Mouse (Mus musculus): ENCODE data around the gene Hist1h2bh. TPM values are rescaled to one million over a fixed set of nuclear protein-coding genes. Genes with fewer than 3 reads are reported as not detected.
A peak's percentile ranks its signal among the peaks of the same experiment; 100 is the strongest.

The Hist1h2bh gene
- polyA plus RNA-seq, 1 experiment from 2014 or later, result 0.82 TPM

GRCm38 (mm10) chr13:23519416-23519815 lies 23.8 kb downstream of the Hist1h2bh start:
- Histone ChIP-seq H3K4me2 (ENCODE audit: low read depth) (peak overlapping the region; percentile 51), H3K9ac (ENCODE audit: low read length) (no peak overlapping the region), H3K27me3 (ENCODE audit: control insufficient read depth, insufficient read depth, low read length) (no peaks in the 10 kb centered on the region), H3K27ac (ENCODE audit: low read depth, low read length) (no peak overlapping the region), H3K4me3 (ENCODE audit: low read depth, low read length) (peak overlapping the region; percentile 45), H3K9me3 (ENCODE audit: control insufficient read depth, low read length) (no peaks in the 10 kb centered on the region), H3K4me1 (ENCODE audit: control insufficient read depth, insufficient read depth, low read length) (no peaks in the 10 kb centered on the region), H3K36me3 (ENCODE audit: control insufficient read depth, insufficient read depth, low read length) (no peaks in the 10 kb centered on the region)
- ATAC-seq (ENCODE audit: insufficient read depth, low FRiP score, low TSS enrichment), result peak; percentile 54; the same call in 1 of the 2 replicates
- peak; percentile 80 for DNase-seq (ENCODE audit: low spot score)
- WGBS, result 2% methylated on average over 10 of the region's 10 CpGs

- Histone ChIP-seq H3K4me2 (ENCODE audit: low read depth) (peak overlapping the region; percentile 51), H3K4me3 (ENCODE audit: low read depth, low read length) (peak overlapping the region; percentile 45), H3K36me3 (ENCODE audit: control insufficient read depth, insufficient read depth, low read length) (no peaks in the 10 kb centered on the region), H3K27ac (ENCODE audit: low read depth, low read length) (no peak overlapping the region), H3K27me3 (ENCODE audit: control insufficient read depth, insufficient read depth, low read length) (no peaks in the 10 kb centered on the region), H3K4me1 (ENCODE audit: control insufficient read depth, insufficient read depth, low read length) (no peaks in the 10 kb centered on the region), H3K9ac (ENCODE audit: low read length) (no peak overlapping the region), H3K9me3 (ENCODE audit: control insufficient read depth, low read length) (no peaks in the 10 kb centered on the region)
- WGBS, result under 1% methylated on average over 6 of the region's 6 CpGs
- ATAC-seq (ENCODE audit: insufficient read depth, low FRiP score, low TSS enrichment), result peak; percentile 45; the same call in 1 of the 2 replicates
- DNase-seq (ENCODE audit: low spot score), result peak; percentile 80
Observed at GRCm38 (mm10) chr13:23518885-23519284, 24.3 kb downstream of the Hist1h2bh start.

GRCm38 (mm10) chr13:23518295-23518603 lies 24.9 kb downstream of the Hist1h2bh start:
- Histone ChIP-seq H3K27ac (ENCODE audit: low read depth, low read length) (no peak overlapping the region), H3K9me3 (ENCODE audit: control insufficient read depth, low read length) (no peaks in the 10 kb centered on the region), H3K4me3 (ENCODE audit: low read depth, low read length) (peak overlapping the region; percentile 45), H3K27me3 (ENCODE audit: control insufficient read depth, insufficient read depth, low read length) (no peaks in the 10 kb centered on the region), H3K36me3 (ENCODE audit: control insufficient read depth, insufficient read depth, low read length) (no peaks in the 10 kb centered on the region), H3K4me1 (ENCODE audit: control insufficient read depth, insufficient read depth, low read length) (no peaks in the 10 kb centered on the region), H3K4me2 (ENCODE audit: low read depth) (peak overlapping the region; percentile 84), H3K9ac (ENCODE audit: low read length) (no peak overlapping the region)
- ATAC-seq (ENCODE audit: insufficient read depth, low FRiP score, low TSS enrichment) (no peak), DNase-seq (ENCODE audit: low spot score) (no peak)
- WGBS, result 1% methylated on average over 6 of the region's 6 CpGs

- peak overlapping the region; percentile 45 for H3K4me3 ChIP-seq (ENCODE audit: low read depth, low read length)
- H3K4me2 ChIP-seq (ENCODE audit: low read depth), result peak overlapping the region; percentile 84
- no peak overlapping the region for H3K9ac ChIP-seq (ENCODE audit: low read length)
- peak; percentile 88 for DNase-seq (ENCODE audit: low spot score)
- H3K9me3 ChIP-seq (ENCODE audit: control insufficient read depth, low read length), result no peaks in the 10 kb centered on the region
- H3K27me3 ChIP-seq (ENCODE audit: control insufficient read depth, insufficient read depth, low read length), result no peaks in the 10 kb centered on the region
- H3K36me3 ChIP-seq (ENCODE audit: control insufficient read depth, insufficient read depth, low read length), result no peaks in the 10 kb centered on the region
- no peaks in the 10 kb centered on the region for H3K4me1 ChIP-seq (ENCODE audit: control insufficient read depth, insufficient read depth, low read length)
- peak; percentile 81 for ATAC-seq (ENCODE audit: insufficient read depth, low FRiP score, low TSS enrichment)
- under 1% methylated on average over 27 of the region's 27 CpGs for WGBS
- H3K27ac ChIP-seq (ENCODE audit: low read depth, low read length), result no peak overlapping the region
Observed at GRCm38 (mm10) chr13:23517603-23518294, 25.4 kb downstream of the Hist1h2bh start.

- ATAC-seq (ENCODE audit: insufficient read depth, low FRiP score, low TSS enrichment) (peak; percentile 67), DNase-seq (ENCODE audit: low spot score) (peak; percentile 76)
- peak overlapping the region; percentile 84 for H3K4me2 ChIP-seq (ENCODE audit: low read depth)
- H3K9me3 ChIP-seq (ENCODE audit: control insufficient read depth, low read length), result no peaks in the 10 kb centered on the region
- WGBS, result under 1% methylated on average over 19 of the region's 19 CpGs
- no peaks in the 10 kb centered on the region for H3K27me3 ChIP-seq (ENCODE audit: control insufficient read depth, insufficient read depth, low read length)
- no peak overlapping the region for H3K27ac ChIP-seq (ENCODE audit: low read depth, low read length)
- peak overlapping the region; percentile 3; the same call in 1 of the 2 replicates for H3K9ac ChIP-seq (ENCODE audit: low read length)
- H3K4me3 ChIP-seq (ENCODE audit: low read depth, low read length), result peak overlapping the region; percentile 45
- no peaks in the 10 kb centered on the region for H3K4me1 ChIP-seq (ENCODE audit: control insufficient read depth, insufficient read depth, low read length)
- H3K36me3 ChIP-seq (ENCODE audit: control insufficient read depth, insufficient read depth, low read length), result no peaks in the 10 kb centered on the region
Observed at GRCm38 (mm10) chr13:23516822-23517602, 26.2 kb downstream of the Hist1h2bh start.

GRCm38 (mm10) chr13:23515826-23516620 lies 27.2 kb downstream of the Hist1h2bh start:
- Histone ChIP-seq H3K9me3 (ENCODE audit: control insufficient read depth, low read length) (no peaks in the 10 kb centered on the region), H3K36me3 (ENCODE audit: control insufficient read depth, insufficient read depth, low read length) (no peaks in the 10 kb centered on the region), H3K27ac (ENCODE audit: low read depth, low read length) (no peak overlapping the region), H3K27me3 (ENCODE audit: control insufficient read depth, insufficient read depth, low read length) (no peaks in the 10 kb centered on the region), H3K9ac (ENCODE audit: low read length) (no peak overlapping the region), H3K4me3 (ENCODE audit: low read depth, low read length) (peak overlapping the region; percentile 45), H3K4me2 (ENCODE audit: low read depth) (peak overlapping the region; percentile 36), H3K4me1 (ENCODE audit: control insufficient read depth, insufficient read depth, low read length) (no peaks in the 10 kb centered on the region)
- ATAC-seq (ENCODE audit: insufficient read depth, low FRiP score, low TSS enrichment), result no peak
- 53% methylated on average over 15 of the region's 15 CpGs for WGBS
- DNase-seq (ENCODE audit: low spot score), result peak; percentile 30

- no peaks in the 10 kb centered on the region for H3K27me3 ChIP-seq (ENCODE audit: control insufficient read depth, insufficient read depth, low read length)
- H3K4me3 ChIP-seq (ENCODE audit: low read depth, low read length), result no peak overlapping the region
- H3K9ac ChIP-seq (ENCODE audit: low read length), result no peak overlapping the region
- WGBS, result 80% methylated on average over 5 of the region's 5 CpGs
- no peaks in the 10 kb centered on the region for H3K9me3 ChIP-seq (ENCODE audit: control insufficient read depth, low read length)
- H3K4me2 ChIP-seq (ENCODE audit: low read depth), result no peak overlapping the region
- no peak overlapping the region for H3K27ac ChIP-seq (ENCODE audit: low read depth, low read length)
- H3K4me1 ChIP-seq (ENCODE audit: control insufficient read depth, insufficient read depth, low read length), result no peaks in the 10 kb centered on the region
- no peaks in the 10 kb centered on the region for H3K36me3 ChIP-seq (ENCODE audit: control insufficient read depth, insufficient read depth, low read length)
- peak; percentile 11 for DNase-seq (ENCODE audit: low spot score)
- no peak for ATAC-seq (ENCODE audit: insufficient read depth, low FRiP score, low TSS enrichment)
Observed at GRCm38 (mm10) chr13:23515281-23515680, 27.9 kb downstream of the Hist1h2bh start.

- no peaks in the 10 kb centered on the region for H3K36me3 ChIP-seq (ENCODE audit: control insufficient read depth, insufficient read depth, low read length)
- DNase-seq (ENCODE audit: low spot score) (no peak), ATAC-seq (ENCODE audit: insufficient read depth, low FRiP score, low TSS enrichment) (no peak)
- no peak overlapping the region for H3K27ac ChIP-seq (ENCODE audit: low read depth, low read length)
- no peak overlapping the region for H3K9ac ChIP-seq (ENCODE audit: low read length)
- H3K4me2 ChIP-seq (ENCODE audit: low read depth), result no peak overlapping the region
- H3K4me1 ChIP-seq (ENCODE audit: control insufficient read depth, insufficient read depth, low read length), result no peaks in the 10 kb centered on the region
- H3K4me3 ChIP-seq (ENCODE audit: low read depth, low read length), result no peak overlapping the region
- no peaks in the 10 kb centered on the region for H3K27me3 ChIP-seq (ENCODE audit: control insufficient read depth, insufficient read depth, low read length)
- H3K9me3 ChIP-seq (ENCODE audit: control insufficient read depth, low read length), result no peaks in the 10 kb centered on the region
- 94% methylated on average over 1 of the region's 1 CpGs for WGBS
Observed at GRCm38 (mm10) chr13:23513517-23513916, 29.7 kb downstream of the Hist1h2bh start.

All from neural tube, embryonic 11.5 days (tissue).